Mouse (Mus musculus): ENCODE data around the gene Dlx3.

The Dlx3 gene

DNA sequence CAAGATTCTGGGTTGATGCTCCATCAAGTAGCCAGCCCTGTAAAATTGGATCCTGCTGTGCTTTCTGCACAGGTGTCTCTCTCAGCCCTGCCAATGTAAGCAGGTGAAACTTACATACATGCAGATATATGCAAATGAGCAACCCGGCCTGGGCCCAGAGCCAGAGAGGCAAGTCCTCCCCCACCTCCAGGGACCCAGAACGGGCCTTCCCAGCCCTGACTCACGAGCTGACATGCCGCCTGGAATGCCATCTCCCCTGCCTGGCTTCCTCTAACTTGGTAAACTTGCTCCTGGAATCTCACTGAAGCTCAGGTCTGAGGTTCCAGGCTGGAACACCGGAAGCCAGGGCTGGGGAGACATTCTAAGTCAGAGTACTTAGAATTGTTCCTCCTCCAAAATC lies 33.2 kb downstream of the Dlx3 start:
- DNase-seq (ENCODE audit: extremely low spot score, low spot score) = no peak

DNA sequence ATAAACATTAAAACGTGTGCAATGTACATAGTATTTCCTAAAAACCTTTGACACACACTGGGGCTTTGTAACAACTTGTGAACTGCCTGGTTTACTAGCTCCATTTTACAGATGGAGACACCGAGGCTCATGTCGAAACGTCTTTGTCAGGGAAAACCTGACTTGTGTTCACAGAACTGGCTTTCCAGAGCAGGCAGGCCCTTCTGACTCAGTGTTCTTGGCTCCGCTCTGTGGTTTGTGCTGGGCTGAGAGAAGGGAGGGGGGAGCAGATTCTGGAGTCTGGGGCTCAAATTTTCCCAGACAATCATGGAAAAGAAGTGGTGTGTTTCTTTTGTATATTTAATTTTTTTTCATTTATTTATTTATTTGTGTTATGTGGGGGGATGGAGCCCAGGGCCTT lies 33.8 kb downstream of the Dlx3 start:
- no peak for DNase-seq (ENCODE audit: extremely low spot score, low spot score)

DNA sequence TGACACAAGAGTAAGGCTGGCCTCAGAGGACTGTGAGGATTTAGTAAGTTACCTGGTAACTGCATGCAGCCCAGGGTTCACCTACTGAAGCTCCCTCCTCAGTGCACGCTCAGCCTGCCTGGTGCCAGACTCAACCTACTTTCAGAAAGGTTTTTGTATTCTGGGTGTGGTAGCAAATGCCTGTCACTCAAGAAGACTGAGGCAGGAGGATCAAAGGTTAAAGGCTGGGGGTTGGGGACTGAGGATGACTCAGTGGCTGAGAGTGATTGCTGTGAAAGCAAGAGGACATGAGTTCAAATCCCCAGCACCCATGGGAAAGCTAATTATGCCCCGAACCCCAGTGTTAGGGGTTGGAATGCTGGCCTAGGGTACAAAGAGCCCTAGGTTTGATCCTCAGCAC lies 35.6 kb downstream of the Dlx3 start:
- DNase-seq (ENCODE audit: extremely low spot score, low spot score) = no peak

DNA sequence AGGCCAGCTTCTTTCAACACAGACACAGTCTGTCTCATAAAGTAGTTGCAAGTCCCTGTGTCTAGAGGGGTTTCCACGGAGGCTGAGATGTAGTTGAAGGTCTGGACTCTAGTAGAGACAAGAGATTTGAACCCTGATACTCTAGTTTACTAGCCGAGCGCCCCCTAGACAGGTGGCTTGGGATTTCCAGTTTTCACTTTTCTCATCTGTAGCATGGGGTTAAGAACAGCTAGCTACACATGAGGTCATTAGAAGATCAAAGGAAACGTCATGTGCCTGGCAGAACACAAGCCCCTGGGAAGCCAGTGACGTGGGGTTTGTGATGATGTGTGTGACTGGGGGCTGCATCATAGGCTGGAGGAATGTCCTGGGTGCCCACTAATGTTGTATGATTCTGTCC lies 37.4 kb downstream of the Dlx3 start:
- DNase-seq (ENCODE audit: extremely low spot score, low spot score) = no peak

DNA sequence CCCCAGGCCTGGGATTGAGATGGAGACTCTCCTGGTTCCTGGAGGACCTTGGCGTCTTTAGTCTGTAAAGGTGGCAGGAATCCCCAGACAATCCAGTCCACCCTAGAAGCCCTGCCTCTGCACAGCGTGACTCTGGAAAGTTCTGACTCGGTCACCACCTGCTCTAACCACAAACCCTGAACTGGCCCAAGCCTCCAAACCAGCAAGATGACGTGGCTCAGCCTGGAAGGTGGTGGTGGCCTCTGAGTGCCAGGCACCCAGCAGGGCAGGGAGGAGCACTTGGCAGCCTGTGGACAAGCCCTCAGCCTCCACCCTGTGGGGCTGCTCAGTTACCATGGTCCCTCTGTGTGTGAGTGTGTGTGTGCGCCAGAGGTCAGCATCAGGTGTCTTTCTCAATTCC lies 38.0 kb downstream of the Dlx3 start:
- no peak for DNase-seq (ENCODE audit: extremely low spot score, low spot score)

DNA sequence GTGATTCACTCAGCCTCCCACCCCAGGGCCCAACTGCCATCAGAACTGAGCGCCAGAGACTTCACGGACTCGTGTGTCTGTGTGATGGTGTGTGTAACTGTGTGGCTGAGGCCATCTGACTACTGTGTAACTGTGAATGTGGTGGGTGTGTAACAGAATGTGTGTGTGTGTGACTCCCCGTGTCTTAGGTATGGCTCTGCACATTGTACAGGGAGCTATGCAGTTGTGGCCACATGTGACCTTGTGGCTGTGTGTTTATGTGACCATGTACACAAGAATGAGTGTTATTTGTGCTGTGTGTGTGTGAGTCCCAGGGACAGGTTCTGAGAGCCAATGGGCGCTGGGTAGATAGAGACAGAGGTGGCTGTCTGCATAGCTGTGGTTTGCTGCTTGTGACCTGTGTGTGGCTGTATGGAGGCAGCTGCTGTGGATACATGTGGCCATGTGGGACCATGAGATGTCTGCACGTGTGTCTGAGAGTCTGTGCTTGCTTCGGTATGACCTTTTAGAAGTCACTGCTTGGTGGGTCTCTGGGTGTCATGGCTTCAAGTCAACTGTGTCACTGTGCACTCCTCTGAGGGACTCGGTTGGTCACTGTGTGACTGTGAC lies 39.9 kb downstream of the Dlx3 start:
- no peak for DNase-seq (ENCODE audit: extremely low spot score, low spot score)

DNA sequence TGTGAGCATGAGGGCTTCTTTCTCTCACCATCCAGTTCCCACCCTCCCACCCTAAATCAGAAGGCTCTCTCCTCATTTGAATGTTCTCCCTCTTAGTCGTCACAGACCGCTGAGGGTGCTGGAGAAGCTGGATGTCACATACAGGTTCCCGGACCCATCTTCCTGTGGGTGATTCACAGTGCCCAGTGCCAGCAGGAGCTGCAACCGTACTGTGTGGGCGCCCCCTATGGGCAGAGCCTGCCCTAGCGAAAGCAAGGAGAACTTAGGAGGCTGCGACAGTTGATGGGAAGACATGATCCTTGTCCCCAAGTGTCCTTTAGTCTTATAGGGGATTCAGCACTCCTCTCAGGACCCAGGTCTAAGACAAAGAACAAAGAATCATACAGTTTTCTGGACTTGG lies 40.8 kb downstream of the Dlx3 start:
- DNase-seq (ENCODE audit: extremely low spot score, low spot score) = no peak

DNA sequence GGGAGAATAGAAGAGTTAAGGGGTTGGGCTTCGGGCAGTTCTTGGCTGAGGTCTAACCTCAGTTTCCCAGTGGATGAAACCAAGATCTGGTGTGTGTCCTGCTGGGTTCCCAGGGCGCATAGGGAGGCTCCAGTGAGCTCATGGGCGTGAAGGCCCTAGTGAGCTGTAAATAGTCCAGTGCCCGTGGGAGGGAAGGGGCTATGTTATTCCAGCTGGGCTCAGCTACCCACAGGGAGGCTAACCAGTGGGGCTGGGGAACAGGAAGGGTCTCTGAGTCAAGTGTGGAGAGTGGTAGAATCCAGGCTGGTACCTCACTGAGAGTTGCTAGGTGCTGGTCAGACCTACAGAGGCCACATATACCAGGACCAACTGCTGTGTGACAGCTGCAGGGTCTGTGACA lies 41.8 kb downstream of the Dlx3 start:
- no peak for DNase-seq (ENCODE audit: extremely low spot score, low spot score)

DNA sequence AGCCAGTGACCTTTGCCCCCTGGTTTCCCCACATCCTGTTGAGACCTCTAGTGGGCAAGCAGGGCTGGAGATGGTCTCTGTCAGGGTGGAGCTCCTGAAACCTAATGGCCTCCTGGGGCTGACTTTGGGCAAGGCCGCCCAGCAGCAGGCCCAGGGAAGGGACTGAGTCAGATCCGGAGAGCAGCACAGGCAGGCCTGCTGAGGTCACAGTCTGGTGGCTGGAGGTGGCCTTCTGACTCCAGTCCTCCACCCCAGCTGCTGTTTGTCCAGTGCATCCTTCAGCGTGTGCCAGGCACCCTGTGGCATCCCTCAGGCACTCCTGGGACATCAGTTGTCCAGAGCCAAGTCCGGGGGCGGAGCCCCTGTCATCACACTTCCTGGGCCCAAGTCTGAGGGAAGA lies 45.9 kb downstream of the Dlx3 start:
- DNase-seq (ENCODE audit: extremely low spot score, low spot score) = no peak

Measured in neural tube, embryonic 10.5 days (tissue).